Mouse (Mus musculus) skeletal muscle tissue, adult 2 months (tissue): ENCODE results near the gene Nr4a3.

Experiments
- DNase-seq: peaks from one replicate; pipeline ENCODE4 v3.0.0-alpha.2; 2012; ENCODE audit warnings: low read depth, low spot score

Gene Nr4a3

DNA sequence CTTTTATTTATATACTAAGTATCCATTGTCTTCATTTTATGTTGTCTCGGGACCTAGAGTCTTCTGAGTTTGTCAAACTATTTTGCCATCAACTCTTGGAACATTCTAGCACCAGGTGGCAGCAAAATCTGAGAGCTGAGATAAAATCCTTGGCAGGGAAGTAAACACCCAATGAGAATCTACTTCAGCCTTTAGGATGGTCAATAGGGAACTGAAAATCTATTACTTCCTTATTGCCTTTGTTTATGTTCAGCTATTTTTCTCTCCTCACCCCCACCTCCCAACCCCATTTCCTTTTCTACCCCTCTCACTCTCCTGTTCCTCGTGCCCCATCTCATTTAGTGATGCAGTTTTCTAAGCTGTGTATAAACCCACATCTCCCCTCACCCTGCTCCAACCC lies 63.6 kb downstream of the Nr4a3 start:
- DNase-seq = no peak

DNA sequence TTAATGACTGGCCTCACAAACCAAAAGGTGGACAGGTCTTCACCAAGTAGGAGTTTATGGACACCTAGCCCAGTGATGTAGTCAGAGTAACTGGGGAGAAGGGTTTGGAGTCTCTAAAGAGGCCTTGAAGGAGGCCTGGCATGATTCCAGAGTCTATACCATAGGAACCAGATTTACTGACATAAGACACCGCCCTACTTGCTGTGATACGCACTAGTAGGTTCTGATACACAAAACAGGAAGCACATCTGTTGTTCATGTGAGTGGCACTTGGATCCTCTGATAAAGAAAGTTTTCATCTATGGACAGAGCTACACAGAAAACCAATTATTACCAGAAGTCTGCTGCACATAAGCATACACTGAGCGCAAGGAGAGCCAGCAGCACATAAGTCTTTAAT lies 65.4 kb downstream of the Nr4a3 start:
- no peak for DNase-seq

GRCm38 (mm10) chr4:48116191-48116590 lies 71.2 kb downstream of the Nr4a3 start:
- no peak for DNase-seq

- DNase-seq = no peak
These were observed 79.4 kb downstream of the Nr4a3 start for GRCm38 (mm10) chr4:48124416-48124772.

- peak; percentile 62 for DNase-seq
These were observed 80.0 kb downstream of the Nr4a3 start, which contains the start of gene Stx17 for GRCm38 (mm10) chr4:48124773-48125469. Gene Stx17, plus strand, starts transcription at chr4:48124915.

- DNase-seq = no peak
These were observed 85.4 kb downstream of the Nr4a3 start for GRCm38 (mm10) chr4:48130314-48130713.

DNA sequence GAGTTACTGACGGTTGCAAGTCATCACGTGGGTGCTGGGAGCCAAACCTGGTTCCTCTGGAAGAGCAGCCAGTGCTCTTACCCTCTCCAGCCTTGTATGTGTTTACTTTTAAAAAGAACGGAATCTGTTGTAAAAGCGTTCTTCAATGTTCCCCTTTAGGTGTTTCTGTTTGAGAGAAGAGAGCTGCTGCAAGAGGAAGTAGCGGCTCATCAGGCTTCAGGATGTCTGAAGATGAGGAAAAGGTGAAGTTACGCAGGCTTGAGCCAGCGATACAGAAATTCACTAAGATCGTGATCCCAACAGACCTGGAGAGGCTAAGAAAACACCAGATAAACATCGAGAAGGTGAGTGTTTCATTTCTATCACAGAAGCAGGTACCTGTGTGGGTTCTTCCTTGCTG lies 86.7 kb downstream of the Nr4a3 start:
- no peak for DNase-seq

- DNase-seq = no peak
These were observed 87.8 kb downstream of the Nr4a3 start for GRCm38 (mm10) chr4:48132721-48133120.
